Mouse (Mus musculus) kidney, embryonic 14.5 days (tissue): ENCODE results near the gene Utf1. TPM values are rescaled to one million over a fixed set of nuclear protein-coding genes. Genes with fewer than 3 reads are reported as not detected.

Experiments
- ATAC-seq: fragments of 200-750 bp; cut with Nextera tagmentation; 2 replicates; pipeline ENCODE4 v1.8.0; 2017; ENCODE audit warnings: moderate number of reproducible peaks, mild to moderate bottlenecking, moderate TSS enrichment, moderate library complexity; ENCODE audit not compliant: low FRiP score, low TSS enrichment
- H3K27ac ChIP-seq: fragments of 300-500 bp; sonication (generic); 2 replicates; pipeline ENCODE4 v1.5.1; 2014; ENCODE audit warnings: low read depth, mild to moderate bottlenecking, low read length, moderate library complexity, mixed read lengths
- H3K27me3 ChIP-seq: fragments of 300-500 bp; sonication (generic); 2 replicates; pipeline ENCODE4 v1.6.1; 2014; ENCODE audit warnings: mild to moderate bottlenecking, low read length; ENCODE audit not compliant: control insufficient read depth, insufficient read depth
- H3K36me3 ChIP-seq: fragments of 300-500 bp; sonication (generic); 2 replicates; pipeline ENCODE4 v1.6.1; 2014; ENCODE audit warnings: low read length, mixed read lengths; ENCODE audit not compliant: control insufficient read depth, insufficient read depth
- H3K4me1 ChIP-seq: fragments of 300-500 bp; sonication (generic); 2 replicates; pipeline ENCODE4 v1.6.1; 2014; ENCODE audit warnings: low read length, mixed read lengths; ENCODE audit not compliant: control insufficient read depth, insufficient read depth
- H3K4me2 ChIP-seq: fragments of 300-500 bp; sonication (generic); replicated peaks from 2 replicates; pipeline ENCODE4 v1.6.1; 2014; ENCODE audit warnings: low read depth, mild to moderate bottlenecking, low read length
- H3K4me3 ChIP-seq: fragments of 300-500 bp; sonication (generic); 2 replicates; pipeline ENCODE4 v1.5.1; 2014; ENCODE audit warnings: mild to moderate bottlenecking, low read length
- H3K9ac ChIP-seq: fragments of 300-500 bp; sonication (generic); 2 replicates; pipeline ENCODE4 v1.6.1; 2014; ENCODE audit warnings: low read depth, mild to moderate bottlenecking, low read length, moderate library complexity
- H3K9me3 ChIP-seq: fragments of 300-500 bp; sonication (generic); 2 replicates; pipeline ENCODE4 v1.6.1; 2016; ENCODE audit warnings: low read length; ENCODE audit not compliant: control insufficient read depth
- WGBS: fragments of 180-500 bp; shearing (Covaris S2); extraction: QIAGEN DNeasy Blood & Tissue Kit; methylation state at CpG from one replicate; pipeline ENCODE4 v1.1.7; 2014; 5-methylcytosine and 5-hydroxymethylcytosine counted together
- polyA plus RNA-seq: library from polyadenylated mRNA; unstranded; fragments of >200 nt; fragmentation: Nextera tagmentation; extraction: Ambion mirVana; gene quantifications from 2 replicates; pipeline ENCODE4 v1.2.1, GENCODE M21; 2014

Gene Utf1
- polyA plus RNA-seq, 1 experiment from 2014 or later: 0.23 TPM

DNA sequence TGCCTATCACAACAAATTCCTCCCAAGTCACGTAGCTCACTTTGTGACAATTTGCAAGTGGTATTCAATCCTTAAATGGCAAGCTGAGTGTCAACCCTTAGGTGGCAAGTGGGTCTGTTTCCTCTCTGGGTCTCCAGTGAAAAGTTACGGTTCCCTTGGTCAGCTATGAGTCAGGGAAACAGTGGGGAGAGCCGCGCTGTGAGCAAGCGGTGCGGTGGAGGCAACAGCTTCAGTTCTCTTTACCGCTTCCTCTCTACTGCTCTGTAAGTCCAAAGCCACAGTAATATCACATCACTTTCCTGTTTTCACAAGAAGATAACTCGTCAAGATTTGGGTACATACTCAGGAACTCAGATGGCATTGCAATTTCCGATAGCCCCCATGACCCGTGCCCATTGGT lies 30.7 kb downstream of the Utf1 start:
- no peak overlapping the region for H3K9ac ChIP-seq
- no peak overlapping the region for H3K4me2 ChIP-seq
- no peaks in the 10 kb centered on the region for H3K27me3 ChIP-seq
- WGBS: 87% methylated on average over 10 of the region's 10 CpGs
- H3K4me1 ChIP-seq: 0 out of 2 replicates have a peak, but pooled peaks cover 4% of the 10 kb centered on the region
- H3K27ac ChIP-seq: no peak overlapping the region
- H3K4me3 ChIP-seq: no peak overlapping the region
- no peak for ATAC-seq
- no peaks in the 10 kb centered on the region for H3K9me3 ChIP-seq
- H3K36me3 ChIP-seq: no peaks in the 10 kb centered on the region

GRCm38 (mm10) chr7:139975471-139975870 lies 31.9 kb downstream of the Utf1 start:
- H3K9ac ChIP-seq: no peak overlapping the region
- H3K4me3 ChIP-seq: no peak overlapping the region
- no peaks in the 10 kb centered on the region for H3K9me3 ChIP-seq
- WGBS: 63% methylated on average over 5 of the region's 5 CpGs
- H3K36me3 ChIP-seq: no peaks in the 10 kb centered on the region
- 0 out of 2 replicates have a peak, but pooled peaks cover 4% of the 10 kb centered on the region for H3K4me1 ChIP-seq
- no peaks in the 10 kb centered on the region for H3K27me3 ChIP-seq
- no peak overlapping the region for H3K4me2 ChIP-seq
- no peak for ATAC-seq
- no peak overlapping the region for H3K27ac ChIP-seq

DNA sequence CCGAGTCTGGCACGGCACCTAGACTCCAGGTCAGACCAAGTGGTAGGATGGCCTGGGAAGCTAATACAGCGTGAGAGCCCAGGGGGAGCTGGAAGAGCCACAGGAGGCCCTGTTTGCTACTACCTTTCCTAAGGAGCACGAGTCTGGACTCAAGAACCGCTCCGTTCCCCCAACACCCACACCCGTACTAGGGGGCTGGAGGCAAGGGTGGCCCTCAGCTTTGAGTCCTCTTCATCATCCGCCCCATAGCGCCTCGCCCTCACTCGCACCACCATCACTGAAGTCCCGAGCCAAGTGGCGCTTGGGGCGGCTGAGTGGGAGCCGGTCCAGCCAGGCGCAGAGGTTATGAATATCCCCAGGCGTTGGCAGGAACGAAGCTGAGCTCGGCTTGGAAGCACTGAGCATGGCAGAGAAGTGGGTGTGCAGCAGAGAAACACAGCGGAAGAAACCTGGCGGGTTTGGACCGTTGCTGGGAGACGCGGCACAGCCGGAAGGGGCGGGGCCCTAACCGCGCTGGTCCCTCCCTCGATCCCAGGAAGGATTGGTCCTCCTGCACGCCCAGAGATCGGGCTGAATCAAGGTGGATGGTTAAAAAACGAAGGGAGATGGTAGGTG lies 34.8 kb downstream of the Utf1 start, which contains the start of gene 6430531B16Rik:
Gene 6430531B16Rik (minus strand): TSS at position 478 of the 615 bp plus-strand sequence.
- Histone ChIP-seq H3K4me2 (peak within 1 kb of the TSS; percentile 76), H3K9ac (peak within 1 kb of the TSS; percentile 48; the same call in 1 of the 2 replicates), H3K9me3 (no peaks in the 10 kb centered on the region), H3K4me3 (peak within 1 kb of the TSS; percentile 53), H3K36me3 (no peaks in the 10 kb centered on the region), H3K27me3 (no peaks in the 10 kb centered on the region), H3K27ac (no peak within 1 kb of the TSS), H3K4me1 (0 out of 2 replicates have a peak, but pooled peaks cover 4% of the 10 kb centered on the region)
- WGBS: 4% methylated on average over 32 of the region's 32 CpGs
- peak; percentile 94 for ATAC-seq

DNA sequence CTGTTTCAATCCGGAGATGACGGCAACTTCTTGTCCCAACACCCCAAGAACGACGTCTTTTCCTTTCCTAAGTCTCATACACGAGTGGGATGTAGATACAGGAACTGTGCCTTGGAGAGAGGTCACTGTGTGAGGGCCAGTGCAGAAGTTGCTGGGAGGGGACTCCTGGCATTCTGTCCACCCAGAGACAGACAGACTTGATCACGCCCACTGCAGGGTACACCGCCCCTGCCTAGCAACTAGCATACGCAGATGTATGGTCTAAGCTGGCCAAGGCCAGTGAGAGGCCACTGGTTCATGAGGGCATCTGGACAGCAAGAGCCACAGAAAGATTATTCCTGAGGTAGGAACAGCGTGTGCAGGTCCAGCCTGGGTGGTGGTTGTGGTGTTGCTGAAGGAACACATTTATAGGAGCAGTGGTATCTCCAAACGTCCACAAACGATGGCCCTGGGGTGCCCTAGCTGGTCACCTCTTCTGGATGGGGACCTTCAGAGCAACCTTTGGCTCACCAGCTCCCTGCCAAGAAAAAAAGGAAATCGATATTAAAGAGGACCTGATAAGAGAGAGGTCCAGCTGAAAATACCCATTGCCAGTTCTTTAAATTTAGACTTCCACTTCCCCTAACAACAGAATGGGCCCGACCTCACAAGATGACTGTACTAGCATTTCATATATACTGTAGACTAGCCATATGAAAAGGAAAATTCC lies 35.6 kb downstream of the Utf1 start:
- no peaks in the 10 kb centered on the region for H3K36me3 ChIP-seq
- 42% methylated on average over 13 of the region's 13 CpGs for WGBS
- H3K27ac ChIP-seq: no peak overlapping the region
- H3K9me3 ChIP-seq: no peaks in the 10 kb centered on the region
- H3K4me2 ChIP-seq: peak overlapping the region; percentile 76
- ATAC-seq: peak; percentile 63; the same call in 1 of the 2 replicates
- H3K4me1 ChIP-seq: 0 out of 2 replicates have a peak, but pooled peaks cover 4% of the 10 kb centered on the region
- H3K27me3 ChIP-seq: no peaks in the 10 kb centered on the region
- peak overlapping the region; percentile 53 for H3K4me3 ChIP-seq
- peak overlapping the region; percentile 31; the same call in 1 of the 2 replicates for H3K9ac ChIP-seq

DNA sequence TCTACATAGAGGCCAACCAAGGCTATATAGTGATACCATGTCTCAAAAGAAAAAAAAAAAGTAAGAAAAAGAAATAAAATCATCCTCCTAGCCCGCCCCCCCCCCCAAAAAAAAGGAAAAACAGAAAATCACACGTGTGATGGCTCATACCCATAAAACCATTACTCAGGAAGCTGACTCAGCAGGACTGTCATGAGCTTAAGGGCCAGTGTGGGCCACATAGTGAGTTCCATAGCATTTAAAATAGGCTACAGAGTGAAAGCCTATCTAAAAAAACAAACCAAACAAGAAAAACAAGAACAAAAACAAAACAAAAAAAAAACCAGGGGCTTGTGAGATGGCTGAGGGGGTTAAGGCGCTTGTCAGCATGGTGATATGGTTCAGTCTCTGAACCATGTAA lies 37.2 kb downstream of the Utf1 start:
- H3K9me3 ChIP-seq: no peaks in the 10 kb centered on the region
- H3K4me2 ChIP-seq: no peak overlapping the region
- H3K27ac ChIP-seq: no peak overlapping the region
- WGBS: 58% methylated on average over 3 of the region's 3 CpGs
- ATAC-seq: no peak
- 0 out of 2 replicates have a peak, but pooled peaks cover 4% of the 10 kb centered on the region for H3K4me1 ChIP-seq
- H3K27me3 ChIP-seq: no peaks in the 10 kb centered on the region
- no peak overlapping the region for H3K9ac ChIP-seq
- H3K36me3 ChIP-seq: no peaks in the 10 kb centered on the region
- no peak overlapping the region for H3K4me3 ChIP-seq

GRCm38 (mm10) chr7:139982058-139982457 lies 38.5 kb downstream of the Utf1 start:
- no peak overlapping the region for H3K4me3 ChIP-seq
- WGBS: 88% methylated on average over 11 of the region's 11 CpGs
- ATAC-seq: no peak
- no peaks in the 10 kb centered on the region for H3K27me3 ChIP-seq
- 0 out of 2 replicates have a peak, but pooled peaks cover 4% of the 10 kb centered on the region for H3K4me1 ChIP-seq
- H3K9ac ChIP-seq: no peak overlapping the region
- no peak overlapping the region for H3K4me2 ChIP-seq
- H3K9me3 ChIP-seq: no peaks in the 10 kb centered on the region
- no peak overlapping the region for H3K27ac ChIP-seq
- H3K36me3 ChIP-seq: no peaks in the 10 kb centered on the region

GRCm38 (mm10) chr7:139984505-139984904 lies 40.9 kb downstream of the Utf1 start:
- no peaks in the 10 kb centered on the region for H3K9me3 ChIP-seq
- H3K27me3 ChIP-seq: no peaks in the 10 kb centered on the region
- WGBS: 92% methylated on average over 11 of the region's 11 CpGs
- no peaks in the 10 kb centered on the region for H3K36me3 ChIP-seq
- no peak overlapping the region for H3K4me3 ChIP-seq
- H3K4me1 ChIP-seq: no peaks in the 10 kb centered on the region
- no peak overlapping the region for H3K27ac ChIP-seq
- H3K4me2 ChIP-seq: no peak overlapping the region
- no peak for ATAC-seq
- no peak overlapping the region for H3K9ac ChIP-seq

DNA sequence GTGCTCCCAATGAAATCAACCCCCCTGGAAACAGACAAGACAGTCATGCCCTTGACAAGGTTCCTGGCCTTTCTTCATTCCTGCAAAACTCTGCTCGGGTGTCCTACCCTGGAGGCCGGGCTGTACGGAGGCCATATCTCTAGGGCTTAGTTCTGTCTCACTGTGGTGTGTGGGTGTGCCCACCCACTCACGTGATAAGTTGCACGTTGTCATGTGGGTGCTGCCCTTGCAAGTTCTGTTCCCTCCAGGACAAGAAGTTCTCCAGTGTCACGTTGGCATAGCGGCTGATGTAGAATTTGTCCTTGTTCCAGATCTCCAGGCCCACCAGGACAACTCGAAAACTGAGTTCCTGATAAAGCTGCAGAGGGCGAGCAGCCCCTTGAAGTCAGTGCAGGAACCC lies 44.7 kb downstream of the Utf1 start:
- H3K9me3 ChIP-seq: no peaks in the 10 kb centered on the region
- H3K9ac ChIP-seq: no peak overlapping the region
- H3K27me3 ChIP-seq: no peaks in the 10 kb centered on the region
- H3K4me2 ChIP-seq: no peak overlapping the region
- WGBS: 86% methylated on average over 9 of the region's 9 CpGs
- H3K27ac ChIP-seq: no peak overlapping the region
- no peak overlapping the region for H3K4me3 ChIP-seq
- no peaks in the 10 kb centered on the region for H3K36me3 ChIP-seq
- H3K4me1 ChIP-seq: no peaks in the 10 kb centered on the region
- ATAC-seq: no peak

- H3K9ac ChIP-seq: no peak overlapping the region
- H3K27me3 ChIP-seq: no peaks in the 10 kb centered on the region
- WGBS: 75% methylated on average over 8 of the region's 8 CpGs
- no peak for ATAC-seq
- H3K27ac ChIP-seq: no peak overlapping the region
- H3K4me3 ChIP-seq: no peak overlapping the region
- peaks cover 7% of the 10 kb centered on the region for H3K36me3 ChIP-seq
- no peak overlapping the region for H3K4me2 ChIP-seq
- H3K4me1 ChIP-seq: no peaks in the 10 kb centered on the region
- H3K9me3 ChIP-seq: no peaks in the 10 kb centered on the region
Observed at GRCm38 (mm10) chr7:139990864-139991394, 47.3 kb downstream of the Utf1 start.
